Mouse (Mus musculus) kidney, embryonic 14.5 days (tissue): ENCODE data around the gene Eddm3b. TPM values are rescaled to one million over a fixed set of nuclear protein-coding genes. Genes with fewer than 3 reads are reported as not detected.

Experiments
- ATAC-seq: fragments of 200-750 bp; cut with Nextera tagmentation; 2 replicates; pipeline ENCODE4 v1.8.0; 2017; ENCODE audit warnings: moderate number of reproducible peaks, mild to moderate bottlenecking, moderate TSS enrichment, moderate library complexity; ENCODE audit not compliant: low FRiP score, low TSS enrichment
- H3K27ac ChIP-seq: fragments of 300-500 bp; sonication (generic); 2 replicates; pipeline ENCODE4 v1.5.1; 2014; ENCODE audit warnings: low read depth, mild to moderate bottlenecking, low read length, moderate library complexity, mixed read lengths
- H3K27me3 ChIP-seq: fragments of 300-500 bp; sonication (generic); 2 replicates; pipeline ENCODE4 v1.6.1; 2014; ENCODE audit warnings: mild to moderate bottlenecking, low read length; ENCODE audit not compliant: control insufficient read depth, insufficient read depth
- H3K36me3 ChIP-seq: fragments of 300-500 bp; sonication (generic); 2 replicates; pipeline ENCODE4 v1.6.1; 2014; ENCODE audit warnings: low read length, mixed read lengths; ENCODE audit not compliant: control insufficient read depth, insufficient read depth
- H3K4me1 ChIP-seq: fragments of 300-500 bp; sonication (generic); 2 replicates; pipeline ENCODE4 v1.6.1; 2014; ENCODE audit warnings: low read length, mixed read lengths; ENCODE audit not compliant: control insufficient read depth, insufficient read depth
- H3K4me2 ChIP-seq: fragments of 300-500 bp; sonication (generic); replicated peaks from 2 replicates; pipeline ENCODE4 v1.6.1; 2014; ENCODE audit warnings: low read depth, mild to moderate bottlenecking, low read length
- H3K4me3 ChIP-seq: fragments of 300-500 bp; sonication (generic); 2 replicates; pipeline ENCODE4 v1.5.1; 2014; ENCODE audit warnings: mild to moderate bottlenecking, low read length
- H3K9ac ChIP-seq: fragments of 300-500 bp; sonication (generic); 2 replicates; pipeline ENCODE4 v1.6.1; 2014; ENCODE audit warnings: low read depth, mild to moderate bottlenecking, low read length, moderate library complexity
- H3K9me3 ChIP-seq: fragments of 300-500 bp; sonication (generic); 2 replicates; pipeline ENCODE4 v1.6.1; 2016; ENCODE audit warnings: low read length; ENCODE audit not compliant: control insufficient read depth
- WGBS: fragments of 180-500 bp; shearing (Covaris S2); extraction: QIAGEN DNeasy Blood & Tissue Kit; methylation state at CpG from one replicate; pipeline ENCODE4 v1.1.7; 2014; 5-methylcytosine and 5-hydroxymethylcytosine counted together
- polyA plus RNA-seq: library from polyadenylated mRNA; unstranded; fragments of >200 nt; fragmentation: Nextera tagmentation; extraction: Ambion mirVana; gene quantifications from 2 replicates; pipeline ENCODE4 v1.2.1, GENCODE M21; 2014

Gene Eddm3b
- polyA plus RNA-seq, 1 experiment from 2014 or later = 2.1 TPM

GRCm38 (mm10) chr14:51101284-51101683 is 12.9 kb upstream of the Eddm3b start:
- WGBS = 85% methylated on average over 9 of the region's 9 CpGs
- Histone ChIP-seq H3K36me3 (no peaks in the 10 kb centered on the region), H3K4me1 (no peaks in the 10 kb centered on the region), H3K9me3 (no peaks in the 10 kb centered on the region), H3K4me3 (no peak overlapping the region), H3K27me3 (no peaks in the 10 kb centered on the region), H3K4me2 (no peak overlapping the region), H3K9ac (no peak overlapping the region), H3K27ac (no peak overlapping the region)
- no peak for ATAC-seq

GRCm38 (mm10) chr14:51103217-51103616 is 11.0 kb upstream of the Eddm3b start:
- H3K9ac ChIP-seq = no peak overlapping the region
- no peaks in the 10 kb centered on the region for H3K27me3 ChIP-seq
- no peaks in the 10 kb centered on the region for H3K9me3 ChIP-seq
- H3K27ac ChIP-seq = no peak overlapping the region
- H3K4me3 ChIP-seq = no peak overlapping the region
- 66% methylated on average over 3 of the region's 3 CpGs for WGBS
- no peaks in the 10 kb centered on the region for H3K4me1 ChIP-seq
- no peaks in the 10 kb centered on the region for H3K36me3 ChIP-seq
- H3K4me2 ChIP-seq = no peak overlapping the region
- no peak for ATAC-seq

GRCm38 (mm10) chr14:51104366-51104765 is 9.9 kb upstream of the Eddm3b start:
- Histone ChIP-seq H3K27ac (no peak overlapping the region), H3K4me1 (no peaks in the 10 kb centered on the region), H3K4me2 (no peak overlapping the region), H3K36me3 (no peaks in the 10 kb centered on the region), H3K27me3 (no peaks in the 10 kb centered on the region), H3K4me3 (no peak overlapping the region), H3K9me3 (no peaks in the 10 kb centered on the region), H3K9ac (no peak overlapping the region)
- no peak for ATAC-seq
- 95% methylated on average over 2 of the region's 2 CpGs for WGBS

GRCm38 (mm10) chr14:51106449-51106967 is 7.7 kb upstream of the Eddm3b start:
- H3K9me3 ChIP-seq = no peaks in the 10 kb centered on the region

GRCm38 (mm10) chr14:51111966-51112365 is 2.3 kb upstream of the Eddm3b start:
- Histone ChIP-seq H3K9ac (no peak overlapping the region), H3K27ac (no peak overlapping the region), H3K36me3 (no peaks in the 10 kb centered on the region), H3K4me3 (no peak overlapping the region), H3K27me3 (no peaks in the 10 kb centered on the region), H3K4me1 (0 out of 2 replicates have a peak, but pooled peaks cover 4% of the 10 kb centered on the region), H3K4me2 (no peak overlapping the region), H3K9me3 (no peaks in the 10 kb centered on the region)
- WGBS = 70% methylated on average over 3 of the region's 3 CpGs
- no peak for ATAC-seq

More at GRCm38 (mm10) chr14:51106449-51106967, 7.7 kb upstream of the Eddm3b start:
- Histone ChIP-seq H3K36me3 (no peaks in the 10 kb centered on the region), H3K4me1 (no peaks in the 10 kb centered on the region), H3K4me2 (no peak overlapping the region), H3K9ac (no peak overlapping the region), H3K4me3 (no peak overlapping the region), H3K27me3 (no peaks in the 10 kb centered on the region), H3K27ac (no peak overlapping the region)
- no peak for ATAC-seq

GRCm38 (mm10) chr14:51113476-51113875 is 750 bp upstream of the Eddm3b start:
- peak overlapping the region; percentile 12; the same call in 1 of the 2 replicates for H3K27ac ChIP-seq
- peak; percentile 51; the same call in 1 of the 2 replicates for ATAC-seq
- 41% methylated on average over 9 of the region's 9 CpGs for WGBS

GRCm38 (mm10) chr14:51125684-51126083 is 11.5 kb downstream of the Eddm3b start:
- ATAC-seq = no peak
- H3K4me1 ChIP-seq = no peaks in the 10 kb centered on the region
- no peak overlapping the region for H3K4me2 ChIP-seq
- H3K9ac ChIP-seq = no peak overlapping the region
- H3K27ac ChIP-seq = no peak overlapping the region
- 89% methylated on average over 6 of the region's 6 CpGs for WGBS
- no peaks in the 10 kb centered on the region for H3K36me3 ChIP-seq
- no peaks in the 10 kb centered on the region for H3K9me3 ChIP-seq
- H3K27me3 ChIP-seq = no peaks in the 10 kb centered on the region
- H3K4me3 ChIP-seq = no peak overlapping the region

More at GRCm38 (mm10) chr14:51113476-51113875, 750 bp upstream of the Eddm3b start:
- Histone ChIP-seq H3K4me2 (peak overlapping the region; percentile 3; the same call in 1 of the 2 replicates), H3K9me3 (no peaks in the 10 kb centered on the region), H3K36me3 (no peaks in the 10 kb centered on the region), H3K4me1 (0 out of 2 replicates have a peak, but pooled peaks cover 4% of the 10 kb centered on the region), H3K4me3 (no peak overlapping the region), H3K27me3 (no peaks in the 10 kb centered on the region), H3K9ac (no peak overlapping the region)

- H3K36me3 ChIP-seq = no peaks in the 10 kb centered on the region
- no peaks in the 10 kb centered on the region for H3K4me1 ChIP-seq
- no peak overlapping the region for H3K4me3 ChIP-seq
- H3K9ac ChIP-seq = no peak overlapping the region
- H3K9me3 ChIP-seq = no peaks in the 10 kb centered on the region
- no peak overlapping the region for H3K27ac ChIP-seq
- H3K4me2 ChIP-seq = no peak overlapping the region
- no peaks in the 10 kb centered on the region for H3K27me3 ChIP-seq
- peak; percentile 55; the same call in 1 of the 2 replicates for ATAC-seq
- WGBS = 49% methylated on average over 2 of the region's 2 CpGs
These were observed 13.5 kb downstream of the Eddm3b start for GRCm38 (mm10) chr14:51127648-51128258.

GRCm38 (mm10) chr14:51128775-51129623 is 14.8 kb downstream of the Eddm3b start:
- Histone ChIP-seq H3K9me3 (no peaks in the 10 kb centered on the region), H3K27me3 (no peaks in the 10 kb centered on the region), H3K27ac (no peak overlapping the region), H3K4me3 (no peak overlapping the region), H3K9ac (no peak overlapping the region), H3K36me3 (no peaks in the 10 kb centered on the region), H3K4me2 (no peak overlapping the region), H3K4me1 (no peaks in the 10 kb centered on the region)
- WGBS = 86% methylated on average over 9 of the region's 9 CpGs
- no peak for ATAC-seq
